Mouse (Mus musculus): ENCODE measurements around the gene Tpst2. TPM values are rescaled to one million over a fixed set of nuclear protein-coding genes. Genes with fewer than 3 reads are reported as not detected.
A peak's percentile ranks its signal among the peaks of the same experiment; 100 is the strongest.

Tpst2 gene
- polyA plus RNA-seq, 1 experiment from 2014 or later = 29.2 TPM

GRCm38 (mm10) chr5:112294696-112295095 lies 18.2 kb downstream of the Tpst2 start:
- WGBS = 81% methylated on average over 4 of the region's 4 CpGs
- Histone ChIP-seq H3K36me3 (ENCODE audit: control insufficient read depth, insufficient read depth, low read length) (no peaks in the 10 kb centered on the region), H3K9me3 (ENCODE audit: control insufficient read depth, low read length) (no peaks in the 10 kb centered on the region), H3K27me3 (ENCODE audit: control insufficient read depth, insufficient read depth, low read length) (no peaks in the 10 kb centered on the region), H3K4me2 (replicated peaks; ENCODE audit: low read depth) (no peak overlapping the region), H3K9ac (ENCODE audit: low read length) (no peak overlapping the region), H3K27ac (replicated peaks) (no peak overlapping the region), H3K4me3 (ENCODE audit: low read depth, low read length) (no peak overlapping the region), H3K4me1 (replicated peaks; ENCODE audit: control insufficient read depth, insufficient read depth) (no peaks in the 10 kb centered on the region)
- no peak for DNase-seq (ENCODE audit: low spot score)
- no peak for TF ChIP-seq EP300 (optimal IDR thresholded peaks at IDR 0.05)
- no peak for TF ChIP-seq CTCF (IDR thresholded peaks at IDR 0.05; ENCODE audit: low read depth)
- ATAC-seq (ENCODE audit: low FRiP score, low TSS enrichment) = no peak

- no peak overlapping the region for H3K27ac ChIP-seq (replicated peaks)
- 64% methylated on average over 8 of the region's 8 CpGs for WGBS
- H3K4me3 ChIP-seq (ENCODE audit: low read depth, low read length) = no peak overlapping the region
- no peak overlapping the region for H3K9ac ChIP-seq (ENCODE audit: low read length)
- TF ChIP-seq EP300 (optimal IDR thresholded peaks at IDR 0.05) (no peak), CTCF (IDR thresholded peaks at IDR 0.05; ENCODE audit: low read depth) (no peak)
- H3K4me1 ChIP-seq (replicated peaks; ENCODE audit: control insufficient read depth, insufficient read depth) = no peaks in the 10 kb centered on the region
- no peak for DNase-seq (ENCODE audit: low spot score)
- H3K4me2 ChIP-seq (replicated peaks; ENCODE audit: low read depth) = no peak overlapping the region
- no peaks in the 10 kb centered on the region for H3K27me3 ChIP-seq (ENCODE audit: control insufficient read depth, insufficient read depth, low read length)
- H3K9me3 ChIP-seq (ENCODE audit: control insufficient read depth, low read length) = no peaks in the 10 kb centered on the region
- no peaks in the 10 kb centered on the region for H3K36me3 ChIP-seq (ENCODE audit: control insufficient read depth, insufficient read depth, low read length)
- ATAC-seq (ENCODE audit: low FRiP score, low TSS enrichment) = no peak
Observed at GRCm38 (mm10) chr5:112295162-112295561, 18.7 kb downstream of the Tpst2 start.

GRCm38 (mm10) chr5:112295564-112295963 lies 19.1 kb downstream of the Tpst2 start:
- Histone ChIP-seq H3K27ac (replicated peaks) (no peak overlapping the region), H3K27me3 (ENCODE audit: control insufficient read depth, insufficient read depth, low read length) (no peaks in the 10 kb centered on the region), H3K4me1 (replicated peaks; ENCODE audit: control insufficient read depth, insufficient read depth) (no peaks in the 10 kb centered on the region), H3K9ac (ENCODE audit: low read length) (no peak overlapping the region), H3K4me2 (replicated peaks; ENCODE audit: low read depth) (no peak overlapping the region), H3K9me3 (ENCODE audit: control insufficient read depth, low read length) (no peaks in the 10 kb centered on the region), H3K36me3 (ENCODE audit: control insufficient read depth, insufficient read depth, low read length) (no peaks in the 10 kb centered on the region), H3K4me3 (ENCODE audit: low read depth, low read length) (no peak overlapping the region)
- DNase-seq (ENCODE audit: low spot score) (no peak), ATAC-seq (ENCODE audit: low FRiP score, low TSS enrichment) (no peak)
- TF ChIP-seq EP300 (optimal IDR thresholded peaks at IDR 0.05) (no peak), CTCF (IDR thresholded peaks at IDR 0.05; ENCODE audit: low read depth) (no peak)
- WGBS = 72% methylated on average over 8 of the region's 8 CpGs

- DNase-seq (ENCODE audit: low spot score) = no peak
- H3K27me3 ChIP-seq (ENCODE audit: control insufficient read depth, insufficient read depth, low read length) = no peaks in the 10 kb centered on the region
Observed at GRCm38 (mm10) chr5:112296404-112297181, 20.1 kb downstream of the Tpst2 start.

GRCm38 (mm10) chr5:112297257-112297656 lies 20.8 kb downstream of the Tpst2 start:
- DNase-seq (ENCODE audit: low spot score) (no peak), ATAC-seq (ENCODE audit: low FRiP score, low TSS enrichment) (no peak)
- H3K4me2 ChIP-seq (replicated peaks; ENCODE audit: low read depth) = no peak overlapping the region
- no peak overlapping the region for H3K9ac ChIP-seq (ENCODE audit: low read length)
- no peaks in the 10 kb centered on the region for H3K4me1 ChIP-seq (replicated peaks; ENCODE audit: control insufficient read depth, insufficient read depth)
- no peaks in the 10 kb centered on the region for H3K36me3 ChIP-seq (ENCODE audit: control insufficient read depth, insufficient read depth, low read length)
- no peaks in the 10 kb centered on the region for H3K27me3 ChIP-seq (ENCODE audit: control insufficient read depth, insufficient read depth, low read length)
- no peak for TF ChIP-seq CTCF (IDR thresholded peaks at IDR 0.05; ENCODE audit: low read depth)
- no peak for TF ChIP-seq EP300 (optimal IDR thresholded peaks at IDR 0.05)
- H3K9me3 ChIP-seq (ENCODE audit: control insufficient read depth, low read length) = no peaks in the 10 kb centered on the region
- no peak overlapping the region for H3K4me3 ChIP-seq (ENCODE audit: low read depth, low read length)
- WGBS = 56% methylated on average over 2 of the region's 2 CpGs
- 0 out of 2 replicates have a peak overlapping the region, but pooled peaks have one; percentile 13 for H3K27ac ChIP-seq (replicated peaks)

More at GRCm38 (mm10) chr5:112296404-112297181, 20.1 kb downstream of the Tpst2 start:
- Histone ChIP-seq H3K9me3 (ENCODE audit: control insufficient read depth, low read length) (no peaks in the 10 kb centered on the region), H3K36me3 (ENCODE audit: control insufficient read depth, insufficient read depth, low read length) (no peaks in the 10 kb centered on the region), H3K27ac (replicated peaks) (0 out of 2 replicates have a peak overlapping the region, but pooled peaks have one; percentile 13), H3K4me1 (replicated peaks; ENCODE audit: control insufficient read depth, insufficient read depth) (no peaks in the 10 kb centered on the region), H3K4me2 (replicated peaks; ENCODE audit: low read depth) (no peak overlapping the region), H3K4me3 (ENCODE audit: low read depth, low read length) (no peak overlapping the region), H3K9ac (ENCODE audit: low read length) (no peak overlapping the region)
- TF ChIP-seq EP300 (optimal IDR thresholded peaks at IDR 0.05) (no peak), CTCF (IDR thresholded peaks at IDR 0.05; ENCODE audit: low read depth) (no peak)
- no peak for ATAC-seq (ENCODE audit: low FRiP score, low TSS enrichment)
- 51% methylated on average over 6 of the region's 6 CpGs for WGBS
